Mouse (Mus musculus) CH12.LX (cell line): ENCODE results near the gene Msi2. TPM values are rescaled to one million over a fixed set of nuclear protein-coding genes. Genes with fewer than 3 reads are reported as not detected.

ENCODE experiments used
- DNase-seq: peaks from one replicate; pipeline ENCODE4 v3.0.0-alpha.2; 2013; ENCODE audit errors: extremely low read depth
- H3K27ac ChIP-seq: 2 replicates; pipeline ENCODE4 v1.5.1; 2012; ENCODE audit warnings: low read depth, mild to moderate bottlenecking, control low read depth, moderate library complexity; ENCODE audit not compliant: insufficient read depth
- H3K27me3 ChIP-seq: replicated peaks from 2 replicates; pipeline ENCODE3; 2012; ENCODE audit warnings: inconsistent platforms
- H3K36me3 ChIP-seq, 2 experiments: replicated peaks in 1 of 2; 2 replicates each; pipeline versions ENCODE3 to v1.6.1; 2012; ENCODE audit warnings: inconsistent platforms in 1 of 2, low read length in 1 of 2, mild to moderate bottlenecking in 1 of 2, mixed read lengths in 1 of 2, moderate library complexity in 1 of 2; ENCODE audit not compliant: control insufficient read depth in 1 of 2, insufficient read depth in 1 of 2
- H3K4me1 ChIP-seq, 2 experiments: 2 replicates each; pipeline ENCODE4 v1.6.1; 2012; ENCODE audit warnings: inconsistent platforms in 1 of 2, moderate library complexity in 1 of 2; ENCODE audit not compliant: insufficient read depth in 2 of 2, control insufficient read depth in 1 of 2
- H3K4me2 ChIP-seq: 2 replicates; pipeline ENCODE4 v1.6.1; 2012; ENCODE audit warnings: low read depth, mild to moderate bottlenecking, control low read depth; ENCODE audit not compliant: poor library complexity, insufficient read depth, severe bottlenecking
- H3K4me3 ChIP-seq, 3 experiments: fragments of 150-350 bp in 1 of 3; sonication (generic) in 1 of 3; replicated peaks in 1 of 3; 2 replicates each; pipeline versions ENCODE3 to v1.5.1; 2011 to 2012; ENCODE audit warnings: low read depth in 2 of 3, low read length in 2 of 3, mild to moderate bottlenecking in 2 of 3, moderate library complexity in 2 of 3, control low read depth in 1 of 3, improper control_type of control experiment in 1 of 3, inconsistent platforms in 1 of 3, mixed read lengths in 1 of 3; ENCODE audit not compliant: poor library complexity in 1 of 3
- H3K79me2 ChIP-seq: replicated peaks from 2 replicates; pipeline ENCODE4 v1.6.1; 2012; ENCODE audit warnings: mild to moderate bottlenecking, moderate library complexity; ENCODE audit not compliant: control insufficient read depth, poor library complexity, insufficient read depth, severe bottlenecking; ENCODE audit errors: extremely low read depth
- H3K9ac ChIP-seq: 2 replicates; pipeline ENCODE4 v1.6.1; 2012; ENCODE audit warnings: low read depth, mild to moderate bottlenecking, control low read depth, moderate library complexity; ENCODE audit not compliant: insufficient read depth
- H3K9me3 ChIP-seq: replicated peaks from 2 replicates; pipeline ENCODE3; 2012; ENCODE audit warnings: low read length, inconsistent platforms, mixed read lengths
- BHLHE40 ChIP-seq: IDR thresholded peaks from 2 replicates; pipeline ENCODE4 v1.6.1; 2011; ENCODE audit warnings: mild to moderate bottlenecking, low read depth, low read length, improper control_type of control experiment
- CHD1 ChIP-seq: IDR thresholded peaks from 2 replicates; pipeline ENCODE4 v1.6.1; 2012; ENCODE audit warnings: low read depth, low read length, improper control_type of control experiment, inconsistent platforms
- CTCF ChIP-seq, 2 experiments: IDR thresholded peaks in 1 of 2; conservative IDR thresholded peaks in 1 of 2; 2 replicates each; pipeline ENCODE4 v1.5.1; 2011 to 2012; ENCODE audit warnings: low read depth in 2 of 2, low read length in 2 of 2, improper control_type of control experiment in 1 of 2, inconsistent platforms in 1 of 2, mild to moderate bottlenecking in 1 of 2, moderate library complexity in 1 of 2
- ETS1 ChIP-seq: conservative IDR thresholded peaks from 2 replicates; pipeline ENCODE4 v1.6.1; 2012; ENCODE audit warnings: low read depth, mild to moderate bottlenecking, inconsistent platforms, low read length, improper control_type of control experiment, moderate library complexity
- HCFC1 ChIP-seq: IDR thresholded peaks from 2 replicates; pipeline ENCODE4 v1.6.1; 2012; ENCODE audit warnings: low read depth, mild to moderate bottlenecking, inconsistent platforms, low read length, improper control_type of control experiment
- IRF4 ChIP-seq: IDR thresholded peaks from 2 replicates; pipeline ENCODE4 v1.6.1; 2014; ENCODE audit warnings: low read depth, mild to moderate bottlenecking, inconsistent platforms, low read length, improper control_type of control experiment
- JUN ChIP-seq: IDR thresholded peaks from 2 replicates; pipeline ENCODE4 v1.6.1; 2011; ENCODE audit warnings: low read depth, mild to moderate bottlenecking, low read length, improper control_type of control experiment, moderate library complexity; ENCODE audit not compliant: insufficient read depth
- JUND ChIP-seq: conservative IDR thresholded peaks from 2 replicates; pipeline ENCODE4 v1.6.1; 2011; ENCODE audit warnings: low read depth, low read length, improper control_type of control experiment
- KAT2A ChIP-seq: IDR thresholded peaks from 2 replicates; pipeline ENCODE4 v1.6.1; 2012; ENCODE audit warnings: low read length, improper control_type of control experiment, inconsistent platforms; ENCODE audit not compliant: insufficient replicate concordance
- MAZ ChIP-seq: IDR thresholded peaks from 2 replicates; pipeline ENCODE4 v1.6.1; 2012; ENCODE audit warnings: low read depth, mild to moderate bottlenecking, inconsistent platforms, low read length, improper control_type of control experiment, moderate library complexity
- MEF2A ChIP-seq: IDR thresholded peaks from 2 replicates; pipeline ENCODE4 v1.6.1; 2014; ENCODE audit warnings: low read depth, mild to moderate bottlenecking, inconsistent platforms, low read length, improper control_type of control experiment, borderline replicate concordance
- NELFE ChIP-seq: IDR thresholded peaks from 2 replicates; pipeline ENCODE4 v1.6.1; 2011; ENCODE audit warnings: low read depth, low read length, improper control_type of control experiment
- RAD21 ChIP-seq: IDR thresholded peaks from 2 replicates; pipeline ENCODE4 v1.6.1; 2011; ENCODE audit warnings: low read depth, mild to moderate bottlenecking, low read length, improper control_type of control experiment, moderate library complexity
- SIN3A ChIP-seq: IDR thresholded peaks from 2 replicates; pipeline ENCODE4 v1.6.1; 2012; ENCODE audit warnings: low read length, improper control_type of control experiment, inconsistent platforms
- TBP ChIP-seq: conservative IDR thresholded peaks from 2 replicates; pipeline ENCODE4 v1.6.1; 2011; ENCODE audit warnings: low read depth, low read length, improper control_type of control experiment
- TCF12 ChIP-seq: IDR thresholded peaks from 2 replicates; pipeline ENCODE4 v1.6.1; 2014; ENCODE audit warnings: low read depth, mild to moderate bottlenecking, inconsistent platforms, low read length, improper control_type of control experiment
- USF2 ChIP-seq: conservative IDR thresholded peaks from 2 replicates; pipeline ENCODE4 v1.6.1; 2011; ENCODE audit warnings: low read depth, low read length, improper control_type of control experiment
- ZC3H11A ChIP-seq: IDR thresholded peaks from 2 replicates; pipeline ENCODE4 v1.6.1; 2012; ENCODE audit warnings: low read depth, mild to moderate bottlenecking, inconsistent platforms, low read length, improper control_type of control experiment
- ZKSCAN1 ChIP-seq: IDR thresholded peaks from 2 replicates; pipeline ENCODE4 v1.6.1; 2012; ENCODE audit warnings: low read depth, inconsistent platforms, low read length, improper control_type of control experiment, borderline replicate concordance
- dilution Hi-C: fragments of 300-500 bp; cut with MboI; formaldehyde crosslinking; loops from 2 replicates; pipeline ENCODE4 v1.14.3; 2020; ENCODE audit warnings: low sequenced_read_pairs; ENCODE audit not compliant: extremely low pct_unique_long_range_greater_than_20kb, extremely low pct_ligation_motif_present
- in situ Hi-C: fragments of 300-500 bp; cut with MboI; formaldehyde crosslinking; loops from 3 replicates; pipeline ENCODE4 v1.14.3; 2019; ENCODE audit warnings: low sequenced_read_pairs, low pct_ligation_motif_present, low pct_unique_long_range_greater_than_20kb, mixed read lengths
- polyA plus RNA-seq: library from polyadenylated mRNA; unstranded; fragments of >175 nt; gene quantifications from 2 replicates; pipeline ENCODE4 v1.2.1, GENCODE M21; 2012; ENCODE audit warnings: low read depth; ENCODE audit not compliant: insufficient read length
- total RNA-seq, 2 experiments: library from RNA; depleted of rRNA; stranded (reverse); fragments of 300-350 nt in 1 of 2; fragments of >200 nt in 1 of 2; gene quantifications; 2 replicates each; pipeline ENCODE4 v1.2.3; 2012 to 2014

The Msi2 gene
- total and polyA plus RNA-seq, 3 experiments: 40.3 to 73.1 (median 52.6) TPM

DNA sequence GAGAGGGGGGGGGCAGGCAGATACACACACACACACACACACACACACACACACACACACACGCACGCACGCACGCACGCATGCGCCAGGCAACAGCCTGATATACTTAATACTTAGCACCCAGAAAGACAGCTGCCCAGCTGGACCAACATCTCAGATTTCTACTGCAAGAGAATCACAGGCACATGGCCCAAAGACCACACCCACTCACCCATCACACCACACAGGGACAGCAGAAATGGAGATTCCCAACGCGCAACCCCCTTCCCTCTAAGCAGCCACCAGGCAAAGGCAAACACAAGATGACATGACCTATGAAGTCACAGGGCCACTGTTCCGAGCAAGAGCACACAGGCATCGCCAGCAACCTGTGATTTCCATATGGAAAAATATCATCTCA, 13.6 kb downstream of the Msi2 start:
- Histone ChIP-seq H3K36me3 (peaks cover 59 to 96% of the 10 kb centered on the region in 2 experiments), H3K4me3 (no peak overlapping the region), H3K27ac (no peak overlapping the region), H3K27me3 (no peaks in the 10 kb centered on the region), H3K9ac (no peak overlapping the region), H3K79me2 (peaks cover 3% of the 10 kb centered on the region; the same call in 1 of the 2 replicates), H3K9me3 (no peaks in the 10 kb centered on the region), H3K4me1 (peaks cover 6 to 43% of the 10 kb centered on the region in 2 experiments; a peak in 3 of 4 replicates), H3K4me2 (no peak overlapping the region)
- TF ChIP-seq IRF4 (no peak), ZC3H11A (no peak), CTCF (conservative IDR thresholded peaks at IDR 0.05 in 1 of 2, IDR thresholded peaks at IDR 0.05 in 1 of 2; ENCODE audit: low read depth in 2 of 2, low read length in 2 of 2) (no peak), CHD1 (no peak), MAZ (no peak), MEF2A (no peak), TBP (no peak), JUN (no peak), USF2 (no peak), TCF12 (no peak), KAT2A (no peak), NELFE (no peak), RAD21 (no peak)
- in situ Hi-C loops (no loop called here), dilution Hi-C loops (no loop called here)
- no peak for DNase-seq

DNA sequence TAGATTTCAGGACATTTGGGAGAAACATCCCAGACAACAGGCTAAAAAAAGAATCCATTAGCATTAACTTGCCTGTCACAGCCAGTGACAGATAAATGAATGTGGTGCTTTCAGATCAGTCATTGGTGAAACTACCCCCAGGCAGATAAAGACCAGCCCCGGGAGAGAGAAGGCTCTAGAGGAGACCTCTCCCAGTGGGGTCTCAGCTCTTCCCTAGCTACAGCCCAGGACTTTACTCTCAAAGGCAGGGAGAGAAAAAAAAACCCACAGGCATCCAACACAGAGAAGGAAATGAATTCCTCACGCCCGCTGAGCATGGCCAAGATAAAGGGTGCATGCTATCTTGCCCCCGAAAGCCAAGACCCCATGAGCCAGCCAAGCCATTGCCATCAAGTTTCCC, 15.1 kb downstream of the Msi2 start:
- H3K9ac ChIP-seq: no peak overlapping the region
- no peaks in the 10 kb centered on the region for H3K9me3 ChIP-seq
- TF ChIP-seq JUND (no peak), HCFC1 (no peak), SIN3A (no peak), RAD21 (no peak), ZKSCAN1 (no peak), BHLHE40 (no peak), USF2 (no peak), ETS1 (no peak)
- peaks cover 8% of the 10 kb centered on the region; the same call in 1 of the 2 replicates for H3K79me2 ChIP-seq
- dilution Hi-C loops: no loop called here
- no peak overlapping the region for H3K27ac ChIP-seq
- in situ Hi-C loops: no loop called here
- H3K27me3 ChIP-seq: no peaks in the 10 kb centered on the region
- H3K4me3 ChIP-seq: no peak overlapping the region
- DNase-seq: no peak
- peaks cover 6 to 47% of the 10 kb centered on the region in 2 experiments; a peak in 3 of 4 replicates for H3K4me1 ChIP-seq
- no peak overlapping the region for H3K4me2 ChIP-seq
- H3K36me3 ChIP-seq: peaks cover 56 to 92% of the 10 kb centered on the region in 2 experiments
